Mouse (Mus musculus): Measurements from ENCODE around the gene Zfp771.

DNA sequence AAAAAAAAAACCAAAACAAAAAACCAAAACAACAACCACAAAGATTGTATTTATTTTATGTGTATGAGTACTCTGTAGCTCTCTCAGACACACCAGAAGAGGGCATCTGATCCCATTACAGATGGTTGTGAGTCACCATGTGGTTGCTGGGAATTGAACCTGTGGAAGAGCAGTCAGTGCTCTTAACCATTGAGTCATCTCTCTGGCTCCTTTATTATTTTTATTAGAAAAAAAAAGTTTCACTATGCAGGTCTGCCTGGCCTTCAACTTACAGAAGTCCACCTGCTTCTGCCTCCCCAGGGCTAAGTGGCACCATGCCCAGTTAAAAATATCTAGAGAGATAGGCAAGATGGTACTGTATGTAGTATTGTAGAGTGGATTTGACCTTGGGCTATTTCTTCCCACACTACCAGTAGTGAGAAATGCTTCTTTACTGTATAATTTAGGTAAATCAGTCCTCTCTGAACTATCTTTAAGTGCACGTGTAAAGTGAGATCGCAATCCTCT lies 660 bp upstream of the Zfp771 start:
- TF ChIP-seq CTCF (IDR thresholded peaks at IDR 0.05; ENCODE audit: control insufficient read depth, insufficient read depth, low read length) (no peak), POLR2A (IDR thresholded peaks at IDR 0.05; ENCODE audit: borderline replicate concordance, control insufficient read depth, low read depth, low read length) (no peak)
